ENCODE assay signal across 10 mouse cellular contexts in genomic region chr4:134869815-134870375, GRCm38 (mm10). TPM values are rescaled to one million over a fixed set of nuclear protein-coding genes. Genes with fewer than 3 reads are reported as not detected.
DNase-seq lines count a peak whose midpoint lies in the region; ATAC-seq lines count a peak whose summit lies in the region.
"Had no signal": no experiment of that assay in that cellular context is flagged by ENCODE, and none has a peak within 500 bp of the region (broad histone marks: within the 10 kb centered on the region; RNA-seq: fewer than 3 reads in every experiment).

No protein-coding gene starts in this region.

- no peaks in the 10 kb centered on the region for H3K36me3 ChIP-seq in kidney, embryonic 15.5 days
- H3K36me3 ChIP-seq in liver, embryonic 15.5 days (replicated peaks) = peaks cover 74% of the 10 kb centered on the region

- 51% methylated on average over 7 of the region's 7 CpGs for WGBS in kidney, embryonic 15.5 days
- WGBS in liver, embryonic 15.5 days (ENCODE audit: insufficient replicate concordance) = 31% methylated on average over 7 of the region's 7 CpGs

- peak overlapping the region; percentile 48 for H3K4me2 ChIP-seq in kidney, embryonic 15.5 days
- peak overlapping the region; percentile 87 for H3K4me2 ChIP-seq in liver, embryonic 15.5 days

- DNase-seq in kidney, adult 8-10 months = no peak
- peak; percentile 48 for DNase-seq in c-Kit-positive CD71-positive TER-119-positive erythroid progenitor cells, embryonic 14.5 days (ENCODE audit: low spot score)
- DNase-seq in thymus, postnatal 0 days (ENCODE audit: low spot score) = no peak
- no peak for DNase-seq in thymus, postnatal 10 days (ENCODE audit: low spot score in 2 of 2)
- DNase-seq: kidney, postnatal 25 days; lung, postnatal 14 days had no signal

- peaks cover 35% of the 10 kb centered on the region for H3K27me3 ChIP-seq in kidney, embryonic 15.5 days
- H3K27me3 ChIP-seq in liver, embryonic 15.5 days = no peaks in the 10 kb centered on the region

- peaks cover 17% of the 10 kb centered on the region for H3K4me1 ChIP-seq in kidney, embryonic 15.5 days
- peaks cover 69% of the 10 kb centered on the region for H3K4me1 ChIP-seq in liver, embryonic 15.5 days (replicated peaks)

- peak overlapping the region; percentile 20 for H3K4me3 ChIP-seq in kidney, embryonic 15.5 days (replicated peaks)
- H3K4me3 ChIP-seq in liver, embryonic 15.5 days (replicated peaks) = peak overlapping the region; percentile 78

- no peak overlapping the region for H3K9ac ChIP-seq in kidney, embryonic 15.5 days
- H3K9ac ChIP-seq in liver, embryonic 15.5 days = peak overlapping the region; percentile 74

- H3K27ac ChIP-seq in kidney, embryonic 15.5 days = no peak overlapping the region
- H3K27ac ChIP-seq in liver, embryonic 15.5 days (replicated peaks) = peak overlapping the region; percentile 99

- no peaks in the 10 kb centered on the region for H3K9me3 ChIP-seq in kidney, embryonic 15.5 days (replicated peaks)
- no peaks in the 10 kb centered on the region for H3K9me3 ChIP-seq in liver, embryonic 15.5 days (replicated peaks)

- ATAC-seq in kidney, embryonic 15.5 days (replicated peaks; ENCODE audit: low FRiP score) = no peak
- ATAC-seq in erythroid progenitor cell, adult 5-6 weeks (replicated peaks; ENCODE audit: low FRiP score, poor library complexity, severe bottlenecking) = peak; percentile 1
- ATAC-seq in liver, embryonic 15.5 days (ENCODE audit: insufficient read depth) = peak; percentile 56

RNA-seq across cellular contexts. Expression of gene Rhd, which starts 5.6 kb away (rescaled TPM):
- polyA plus RNA-seq in kidney, embryonic 15.5 days (2015; fragmentation: Nextera tagmentation; extraction: Ambion mirVana) = 5.7 and 7.9 TPM in 2 replicates
- total RNA-seq in erythroid progenitor cell, adult 5-6 weeks (2015; ENCODE audit: low replicate concordance) = 1,050 and 1,093 TPM in 2 replicates
- 1,285 and 1,461 TPM in 2 replicates for total RNA-seq in erythroid progenitor cell, adult 5-6 weeks (2017; ENCODE audit: low replicate concordance)
- polyA plus RNA-seq in liver, embryonic 15.5 days (2015; fragmentation: Nextera tagmentation; extraction: Ambion mirVana) = 587 and 603 TPM in 2 replicates
- 0.34 and 0.45 TPM in 2 replicates for polyA plus RNA-seq in thymus, postnatal 0 days (2015; fragmentation: Nextera tagmentation; extraction: Ambion mirVana)
- total RNA-seq: gastrocnemius, adult 8-10 months had no signal

RNA-seq across cellular contexts. Expression of gene Maco1, which starts 16.8 kb away (rescaled TPM):
- polyA plus RNA-seq in kidney, embryonic 15.5 days (2015; fragmentation: Nextera tagmentation; extraction: Ambion mirVana) = 38.4 and 39.7 TPM in 2 replicates
- total RNA-seq in erythroid progenitor cell, adult 5-6 weeks (2015; ENCODE audit: low replicate concordance) = 61.6 and 62.9 TPM in 2 replicates
- 125 and 136 TPM in 2 replicates for total RNA-seq in erythroid progenitor cell, adult 5-6 weeks (2017; ENCODE audit: low replicate concordance)
- 16.0 and 17.3 TPM in 2 replicates for polyA plus RNA-seq in liver, embryonic 15.5 days (2015; fragmentation: Nextera tagmentation; extraction: Ambion mirVana)
- polyA plus RNA-seq in thymus, postnatal 0 days (2015; fragmentation: Nextera tagmentation; extraction: Ambion mirVana) = 31.0 and 42.6 TPM in 2 replicates

RNA-seq across cellular contexts. Expression of gene Tmem50a, which starts 44.9 kb away (rescaled TPM):
- 173 and 174 TPM in 2 replicates for polyA plus RNA-seq in kidney, embryonic 15.5 days (2015; fragmentation: Nextera tagmentation; extraction: Ambion mirVana)
- 85.5 and 150 TPM in 2 replicates for total RNA-seq in erythroid progenitor cell, adult 5-6 weeks (2015; ENCODE audit: low replicate concordance)
- total RNA-seq in erythroid progenitor cell, adult 5-6 weeks (2017; ENCODE audit: low replicate concordance) = 70.6 and 90.5 TPM in 2 replicates
- polyA plus RNA-seq in liver, embryonic 15.5 days (2015; fragmentation: Nextera tagmentation; extraction: Ambion mirVana) = 70.6 and 79.4 TPM in 2 replicates
- 247 and 304 TPM in 2 replicates for polyA plus RNA-seq in thymus, postnatal 0 days (2015; fragmentation: Nextera tagmentation; extraction: Ambion mirVana)

RNA-seq across cellular contexts. Expression of gene Rsrp1, which starts 53.5 kb away (rescaled TPM):
- 404 and 429 TPM in 2 replicates for polyA plus RNA-seq in kidney, embryonic 15.5 days (2015; fragmentation: Nextera tagmentation; extraction: Ambion mirVana)
- total RNA-seq in erythroid progenitor cell, adult 5-6 weeks (2015; ENCODE audit: low replicate concordance) = 722 and 849 TPM in 2 replicates
- total RNA-seq in erythroid progenitor cell, adult 5-6 weeks (2017; ENCODE audit: low replicate concordance) = 222 and 384 TPM in 2 replicates
- 280 and 309 TPM in 2 replicates for polyA plus RNA-seq in liver, embryonic 15.5 days (2015; fragmentation: Nextera tagmentation; extraction: Ambion mirVana)
- polyA plus RNA-seq in thymus, postnatal 0 days (2015; fragmentation: Nextera tagmentation; extraction: Ambion mirVana) = 822 and 855 TPM in 2 replicates

Comparison
In these comparisons a context has a peak if more than half of its experiments do, and no peak if none do; other contexts are left out.
1. RNA of gene Rhd, which starts 5.6 kb away (polyA plus RNA-seq): 587 to 603 TPM in liver, embryonic 15.5 days; 5.7 to 7.9 TPM in kidney, embryonic 15.5 days and 0.34 to 0.45 TPM in thymus, postnatal 0 days; every median in the first group is over 10 times any median in the second.